Comparison of ENCODE assay signal across 22 mouse cellular contexts in the genomic region with DNA sequence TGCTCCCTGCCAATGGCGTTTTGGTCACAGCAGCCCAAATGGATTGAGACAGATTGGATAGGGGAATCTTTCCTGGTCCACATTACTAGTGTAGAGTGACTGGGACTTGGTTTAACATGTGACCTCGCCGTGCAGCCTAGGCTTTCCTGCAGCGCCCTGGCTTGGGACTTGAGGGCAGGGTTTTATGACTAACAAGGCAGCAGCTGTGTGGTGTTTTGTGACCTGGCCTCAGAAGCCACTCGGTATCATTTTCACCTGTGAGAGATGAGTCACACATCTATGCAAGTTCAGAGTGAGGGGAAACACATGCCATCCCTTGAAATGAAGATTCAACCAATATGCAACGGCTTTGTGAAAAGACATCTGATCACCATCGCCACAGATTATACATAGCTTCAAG. TPM values are rescaled to one million over a fixed set of nuclear protein-coding genes. Genes with fewer than 3 reads are reported as not detected.
"Had no signal": no experiment of that assay in that cellular context is flagged by ENCODE, and none has a peak within 500 bp of the region (broad histone marks: within the 10 kb centered on the region; RNA-seq: fewer than 3 reads in every experiment).

No protein-coding gene starts in this region.

- H3K9ac ChIP-seq: limb, embryonic 13.5 days; liver, embryonic 12.5 days; liver, embryonic 15.5 days; lung, embryonic 15.5 days; neural tube, embryonic 13.5 days; stomach, embryonic 15.5 days had no signal

- ATAC-seq: liver, embryonic 12.5 days had no signal

- H3K4me2 ChIP-seq: limb, embryonic 13.5 days; liver, embryonic 12.5 days; liver, embryonic 15.5 days; lung, embryonic 15.5 days; midbrain, embryonic 11.5 days; neural tube, embryonic 13.5 days; stomach, embryonic 15.5 days had no signal

- H3K36me3 ChIP-seq: limb, embryonic 10.5 days; limb, embryonic 13.5 days; liver, embryonic 12.5 days; liver, embryonic 15.5 days; lung, embryonic 15.5 days; neural tube, embryonic 13.5 days; stomach, embryonic 15.5 days had no signal

- H3K9me3 ChIP-seq: limb, embryonic 10.5 days; liver, embryonic 12.5 days; liver, embryonic 15.5 days; lung, embryonic 15.5 days; neural tube, embryonic 13.5 days; stomach, embryonic 15.5 days had no signal

- H3K27ac ChIP-seq: limb, embryonic 10.5 days; limb, embryonic 13.5 days; liver, embryonic 12.5 days; liver, embryonic 15.5 days; lung, embryonic 15.5 days; neural tube, embryonic 13.5 days had no signal

- H3K4me3 ChIP-seq: limb, embryonic 10.5 days; limb, embryonic 13.5 days; liver, embryonic 12.5 days; liver, embryonic 15.5 days; lung, embryonic 15.5 days; megakaryocyte, embryonic 14.5 days; neural tube, embryonic 13.5 days; stomach, embryonic 15.5 days had no signal

- DNase-seq: kidney, adult 18-20 months; kidney, adult 9 months; kidney, postnatal 25 days; liver; lung, adult 18-20 months; lung, postnatal 10 days; lung, postnatal 36 days; midbrain, embryonic 14.5 days; thymus, postnatal 25 days had no signal

- H3K27me3 ChIP-seq: limb, embryonic 13.5 days; liver, embryonic 12.5 days; liver, embryonic 15.5 days; lung, embryonic 15.5 days; megakaryocyte, embryonic 14.5 days; neural tube, embryonic 13.5 days; stomach, embryonic 15.5 days had no signal

- H3K4me1 ChIP-seq: liver, embryonic 12.5 days; liver, embryonic 15.5 days; megakaryocyte, embryonic 14.5 days had no signal

RNA-seq across cellular contexts. Expression of a gene that starts 56.7 kb away (rescaled TPM):
- total RNA-seq: neutrophil, adult 5-6 weeks had no signal
- polyA plus RNA-seq: kidney, embryonic 16.5 days; large intestine, adult 2 months; limb, embryonic 10.5 days; liver, embryonic 12.5 days; liver, embryonic 15.5 days; lung, embryonic 15.5 days; midbrain, embryonic 11.5 days; neural tube, embryonic 13.5 days; stomach, embryonic 15.5 days; thymus, postnatal 0 days had no signal
